Mouse (Mus musculus) forebrain, embryonic 14.5 days (tissue): ENCODE data around the gene Atp1a4. TPM values are rescaled to one million over a fixed set of nuclear protein-coding genes. Genes with fewer than 3 reads are reported as not detected.
"Not testable (repeated sequence)": the region's sequence is repeated elsewhere in the genome, so short reads cannot be mapped to it uniquely, and the experiment has no call there.

ENCODE experiments used
- ATAC-seq: fragments of 200-750 bp; cut with Nextera tagmentation; 2 replicates; pipeline ENCODE4 v1.8.0; 2017; ENCODE audit warnings: mild to moderate bottlenecking, moderate library complexity
- DNase-seq: peaks from one replicate; pipeline ENCODE4 v3.0.0-alpha.2; 2015; ENCODE audit warnings: low spot score
- H3K27ac ChIP-seq: fragments of 300-500 bp; sonication (generic); 2 replicates; pipeline ENCODE4 v1.5.1; 2014; ENCODE audit warnings: low read depth, mild to moderate bottlenecking, control low read depth, low read length, moderate library complexity
- H3K27me3 ChIP-seq: fragments of 300-500 bp; sonication (generic); replicated peaks from 2 replicates; pipeline ENCODE4 v1.6.1; 2014; ENCODE audit warnings: low read length, control low read depth, mixed read lengths; ENCODE audit not compliant: control insufficient read depth, insufficient read depth
- H3K36me3 ChIP-seq: fragments of 300-500 bp; sonication (generic); 2 replicates; pipeline ENCODE4 v1.6.1; 2014; ENCODE audit warnings: low read length, control low read depth; ENCODE audit not compliant: control insufficient read depth, insufficient read depth
- H3K4me1 ChIP-seq: fragments of 300-500 bp; sonication (generic); 2 replicates; pipeline ENCODE4 v1.6.1; 2014; ENCODE audit warnings: antibody characterized with exemption, low read length, control low read depth; ENCODE audit not compliant: control insufficient read depth, insufficient read depth
- H3K4me2 ChIP-seq: fragments of 300-500 bp; sonication (generic); 2 replicates; pipeline ENCODE4 v1.6.1; 2014; ENCODE audit warnings: mild to moderate bottlenecking, control low read depth, low read length
- H3K4me3 ChIP-seq: fragments of 300-500 bp; sonication (generic); 2 replicates; pipeline ENCODE4 v1.5.1; 2014; ENCODE audit warnings: low read depth, low read length, control low read depth
- H3K9ac ChIP-seq: fragments of 300-500 bp; sonication (generic); 2 replicates; pipeline ENCODE4 v1.6.1; 2014; ENCODE audit warnings: mild to moderate bottlenecking, low read length, control low read depth, moderate library complexity
- H3K9me3 ChIP-seq: fragments of 300-500 bp; sonication (generic); replicated peaks from 2 replicates; pipeline ENCODE4 v1.6.1; 2016; ENCODE audit warnings: low read length, control low read depth, mixed read lengths; ENCODE audit not compliant: control insufficient read depth
- WGBS: fragments of 180-500 bp; shearing (Covaris S2); extraction: QIAGEN DNeasy Blood & Tissue Kit; methylation state at CpG from one replicate; pipeline ENCODE4 v1.1.7; 2014; 5-methylcytosine and 5-hydroxymethylcytosine counted together
- polyA plus RNA-seq: library from polyadenylated mRNA; unstranded; fragments of >200 nt; fragmentation: Nextera tagmentation; extraction: Ambion mirVana; gene quantifications from 2 replicates; pipeline ENCODE4 v1.2.1, GENCODE M21; 2014

Atp1a4 gene
- polyA plus RNA-seq, 1 experiment from 2014 or later: 0.08 TPM

- H3K4me3 ChIP-seq: not testable (repeated sequence)
- 56% methylated on average over 23 of the region's 23 CpGs for WGBS
These were observed 13.6 kb downstream of the Atp1a4 start for GRCm38 (mm10) chr1:172244645-172245044.

GRCm38 (mm10) chr1:172243547-172244205 lies 14.5 kb downstream of the Atp1a4 start:
- no peak for DNase-seq
- no peak overlapping the region for H3K27ac ChIP-seq
- H3K4me2 ChIP-seq: peak overlapping the region; percentile 20; the same call in 1 of the 2 replicates

More at GRCm38 (mm10) chr1:172244645-172245044, 13.6 kb downstream of the Atp1a4 start:
- Histone ChIP-seq H3K4me2 (peak overlapping the region; percentile 20; the same call in 1 of the 2 replicates), H3K4me1 (peaks cover 12% of the 10 kb centered on the region; the same call in 1 of the 2 replicates)
- H3K9ac ChIP-seq, H3K27me3 ChIP-seq, H3K27ac ChIP-seq, H3K36me3 ChIP-seq, ATAC-seq, DNase-seq, H3K9me3 ChIP-seq: not testable (repeated sequence)

GRCm38 (mm10) chr1:172242401-172242800 lies 15.8 kb downstream of the Atp1a4 start:
- peak; percentile 85 for DNase-seq
- WGBS: 9% methylated on average over 2 of the region's 2 CpGs
- peak overlapping the region; percentile 50; the same call in 1 of the 2 replicates for H3K27ac ChIP-seq

More at GRCm38 (mm10) chr1:172243547-172244205, 14.5 kb downstream of the Atp1a4 start:
- Histone ChIP-seq H3K27me3 (no peaks in the 10 kb centered on the region), H3K36me3 (no peaks in the 10 kb centered on the region), H3K9ac (0 out of 2 replicates have a peak overlapping the region, but pooled peaks have one; percentile 5), H3K4me1 (peaks cover 12% of the 10 kb centered on the region; the same call in 1 of the 2 replicates), H3K9me3 (no peaks in the 10 kb centered on the region), H3K4me3 (no peak overlapping the region)
- ATAC-seq: no peak
- WGBS: 31% methylated on average over 16 of the region's 16 CpGs

DNA sequence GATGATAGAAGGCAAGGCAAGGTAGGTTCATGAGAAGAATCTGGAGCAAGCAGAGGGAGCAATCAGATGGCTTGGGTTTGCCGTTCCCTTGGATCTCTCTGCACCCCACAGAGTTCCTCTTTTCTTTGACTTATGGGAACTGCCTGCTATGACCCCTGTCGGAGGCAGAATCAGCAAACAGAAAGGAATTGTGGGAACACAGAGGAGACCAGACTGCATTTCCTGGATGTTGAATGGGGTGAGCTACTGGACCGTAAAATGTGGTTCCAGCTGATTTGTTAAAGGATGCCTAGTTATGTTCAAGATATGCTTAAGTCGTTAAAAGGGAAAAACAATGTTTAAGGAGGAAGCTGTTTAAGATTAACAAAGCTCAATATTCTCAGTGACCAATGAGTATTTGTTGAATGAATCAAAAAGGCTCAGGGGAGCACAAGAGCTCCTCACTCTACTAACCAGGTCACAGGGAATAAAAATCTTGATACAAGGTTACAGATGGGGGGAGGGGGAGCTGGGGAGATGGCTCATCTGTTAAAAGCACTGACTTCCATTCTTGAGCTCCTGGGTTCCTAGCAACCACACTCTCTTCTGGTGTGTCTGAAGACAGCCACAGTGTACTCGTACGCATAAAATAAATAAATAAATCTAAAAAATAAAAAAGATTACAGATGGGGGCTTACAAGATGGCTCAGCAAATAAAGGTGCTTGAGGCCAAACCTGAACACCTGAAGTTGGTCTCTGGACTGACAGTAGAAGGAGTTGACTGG lies 17.1 kb downstream of the Atp1a4 start:
- no peak for ATAC-seq
- H3K9ac ChIP-seq: no peak overlapping the region
- H3K36me3 ChIP-seq: no peaks in the 10 kb centered on the region
- no peak overlapping the region for H3K4me2 ChIP-seq
- H3K27ac ChIP-seq: 0 out of 2 replicates have a peak overlapping the region, but pooled peaks have one; percentile 50
- H3K4me1 ChIP-seq: peaks cover 12% of the 10 kb centered on the region; the same call in 1 of the 2 replicates
- no peaks in the 10 kb centered on the region for H3K9me3 ChIP-seq
- H3K4me3 ChIP-seq: no peak overlapping the region
- WGBS: 33% methylated on average over 6 of the region's 6 CpGs
- DNase-seq: no peak
- H3K27me3 ChIP-seq: no peaks in the 10 kb centered on the region

More at GRCm38 (mm10) chr1:172242401-172242800, 15.8 kb downstream of the Atp1a4 start:
- ATAC-seq: peak; percentile 93
- H3K9me3 ChIP-seq: no peaks in the 10 kb centered on the region
- peaks cover 12% of the 10 kb centered on the region; the same call in 1 of the 2 replicates for H3K4me1 ChIP-seq
- no peaks in the 10 kb centered on the region for H3K27me3 ChIP-seq
- H3K4me2 ChIP-seq: no peak overlapping the region
- no peaks in the 10 kb centered on the region for H3K36me3 ChIP-seq
- H3K4me3 ChIP-seq: no peak overlapping the region
- no peak overlapping the region for H3K9ac ChIP-seq

DNA sequence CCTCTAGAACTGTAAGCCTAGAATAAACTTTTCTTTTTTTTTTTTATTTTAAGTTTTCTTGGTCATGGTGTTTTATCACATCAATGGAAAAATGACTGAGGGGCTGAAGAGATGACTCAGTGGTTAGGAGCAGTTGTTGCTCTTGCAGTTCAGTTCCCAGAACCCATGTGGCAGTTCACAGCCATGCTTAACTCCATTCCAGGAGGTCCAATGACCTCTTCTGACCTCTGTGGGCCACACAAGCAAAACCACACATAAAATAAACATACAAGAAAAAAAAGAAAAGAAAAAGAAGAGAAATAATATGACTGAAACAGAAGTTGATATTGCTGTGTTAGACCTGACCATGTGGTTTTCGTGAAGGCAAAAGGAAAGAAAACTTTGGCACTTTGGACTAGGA lies 29.0 kb downstream of the Atp1a4 start:
- ATAC-seq (no peak), DNase-seq (no peak)
- Histone ChIP-seq H3K27ac (no peak overlapping the region), H3K4me3 (no peak overlapping the region), H3K27me3 (no peaks in the 10 kb centered on the region), H3K4me2 (no peak overlapping the region), H3K9me3 (no peaks in the 10 kb centered on the region), H3K4me1 (no peaks in the 10 kb centered on the region), H3K36me3 (no peaks in the 10 kb centered on the region), H3K9ac (no peak overlapping the region)
- 84% methylated on average over 1 of the region's 1 CpGs for WGBS

- H3K9ac ChIP-seq: no peak overlapping the region
These were observed 30.0 kb downstream of the Atp1a4 start for GRCm38 (mm10) chr1:172228209-172228608.

GRCm38 (mm10) chr1:172221297-172222063 lies 36.7 kb downstream of the Atp1a4 start:
- H3K9ac ChIP-seq: no peak overlapping the region; the same call in 1 of the 2 replicates
- no peak overlapping the region for H3K4me3 ChIP-seq
- no peak for ATAC-seq
- WGBS: 44% methylated on average over 11 of the region's 11 CpGs
- no peak for DNase-seq
- H3K4me1 ChIP-seq: peaks cover 43% of the 10 kb centered on the region
- H3K9me3 ChIP-seq: no peaks in the 10 kb centered on the region
- no peaks in the 10 kb centered on the region for H3K36me3 ChIP-seq
- H3K4me2 ChIP-seq: no peak overlapping the region
- H3K27me3 ChIP-seq: no peaks in the 10 kb centered on the region
- peak overlapping the region; percentile 67 for H3K27ac ChIP-seq

More at GRCm38 (mm10) chr1:172228209-172228608, 30.0 kb downstream of the Atp1a4 start:
- no peak overlapping the region for H3K27ac ChIP-seq
- H3K4me2 ChIP-seq: no peak overlapping the region
- H3K9me3 ChIP-seq: no peaks in the 10 kb centered on the region
- DNase-seq (no peak), ATAC-seq (no peak)
- H3K27me3 ChIP-seq: no peaks in the 10 kb centered on the region
- WGBS: 81% methylated on average over 2 of the region's 2 CpGs
- H3K36me3 ChIP-seq: no peaks in the 10 kb centered on the region
- H3K4me3 ChIP-seq: no peak overlapping the region
- H3K4me1 ChIP-seq: no peaks in the 10 kb centered on the region

DNA sequence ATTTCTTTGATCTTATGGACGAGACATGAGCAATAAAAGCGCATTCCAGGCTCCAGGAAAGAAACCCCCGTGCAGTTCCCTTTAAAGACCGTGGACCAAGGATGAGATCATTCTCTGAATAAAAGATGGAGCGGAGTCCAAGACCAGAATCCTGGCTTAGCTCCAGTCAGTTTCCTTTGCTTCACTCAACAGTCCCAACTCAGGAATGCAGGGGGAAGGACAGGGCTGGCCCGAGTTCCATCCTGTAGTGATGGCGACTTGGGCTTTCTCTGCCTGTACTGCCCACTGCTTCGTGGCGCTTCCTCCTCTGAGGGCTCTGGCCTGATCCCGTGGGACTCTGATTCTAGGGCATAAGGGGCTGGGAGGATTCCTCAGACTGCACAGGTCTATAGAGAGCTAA lies 37.8 kb downstream of the Atp1a4 start:
- no peaks in the 10 kb centered on the region for H3K9me3 ChIP-seq
- ATAC-seq (peak; percentile 69), DNase-seq (peak; percentile 92)
- H3K27me3 ChIP-seq: no peaks in the 10 kb centered on the region
- peaks cover 43% of the 10 kb centered on the region for H3K4me1 ChIP-seq
- peak overlapping the region; percentile 73 for H3K27ac ChIP-seq
- no peak overlapping the region for H3K4me2 ChIP-seq
- 20% methylated on average over 10 of the region's 10 CpGs for WGBS
- peak overlapping the region; percentile 14; the same call in 1 of the 2 replicates for H3K9ac ChIP-seq
- no peak overlapping the region for H3K4me3 ChIP-seq
- no peaks in the 10 kb centered on the region for H3K36me3 ChIP-seq
